Mouse (Mus musculus): Measurements from ENCODE around the gene Frmd3. TPM values are rescaled to one million over a fixed set of nuclear protein-coding genes. Genes with fewer than 3 reads are reported as not detected.
A peak's percentile ranks its signal among the peaks of the same experiment; 100 is the strongest.
"Not testable (repeated sequence)": the region's sequence is repeated elsewhere in the genome, so short reads cannot be mapped to it uniquely, and the experiment has no call there.

The Frmd3 gene
- total RNA-seq (2021) = under 1 TPM; 0.23 to 0.36 TPM
- long read RNA-seq, experiment 1 = 0 reads
- long read RNA-seq, experiment 2, full-length matches to known transcripts = 1 of 1 reads
- long read RNA-seq, experiment 2, partial matches to known transcripts = 0 of 1 reads
- long read RNA-seq, experiment 2, other reads (novel, unspliced or antisense) = 0 of 1 reads

GRCm38 (mm10) chr4:74013211-74014047 is at the start of gene Frmd3:
Gene Frmd3, plus strand, starts transcription at chr4:74013442.
- peak; percentile 20 to 37 for DNase-seq

GRCm38 (mm10) chr4:73980454-73980853 is 32.8 kb upstream of the Frmd3 start:
- no peak for DNase-seq

GRCm38 (mm10) chr4:74012277-74012676 is 965 bp upstream of the Frmd3 start:
- DNase-seq = no peak

GRCm38 (mm10) chr4:74012700-74013099 is 542 bp upstream of the Frmd3 start:
- no peak for DNase-seq

GRCm38 (mm10) chr4:74014048-74014500 is 832 bp downstream of the Frmd3 start:
- DNase-seq = peak in 1 of 2 experiments; percentile 0

- DNase-seq = no peak
Measured at GRCm38 (mm10) chr4:74020084-74020483, 6.8 kb downstream of the Frmd3 start.

- DNase-seq = no peak
Measured at GRCm38 (mm10) chr4:74043226-74043625, 30.0 kb downstream of the Frmd3 start.

- DNase-seq = no peak
Measured at GRCm38 (mm10) chr4:74051692-74052091, 38.5 kb downstream of the Frmd3 start.

- DNase-seq = no peak
Measured at GRCm38 (mm10) chr4:74076727-74077126, 63.5 kb downstream of the Frmd3 start.

GRCm38 (mm10) chr4:74110816-74111215 is 97.6 kb downstream of the Frmd3 start:
- no peak for DNase-seq

- DNase-seq = no peak
Measured at GRCm38 (mm10) chr4:74191528-74191927, 178.3 kb downstream of the Frmd3 start.

- no peak for DNase-seq
Measured at GRCm38 (mm10) chr4:74201281-74201811, 188.1 kb downstream of the Frmd3 start.

GRCm38 (mm10) chr4:74221780-74222179 is 208.5 kb downstream of the Frmd3 start:
- DNase-seq = not testable (repeated sequence)

- peak in 1 of 2 experiments; percentile 24 for DNase-seq
Measured at GRCm38 (mm10) chr4:74222360-74222759, 209.1 kb downstream of the Frmd3 start.

GRCm38 (mm10) chr4:74224210-74224609 is 211.0 kb downstream of the Frmd3 start:
- DNase-seq = no peak

- peak; percentile 23 to 26 for DNase-seq
Measured at GRCm38 (mm10) chr4:74230994-74231393, 217.8 kb downstream of the Frmd3 start.

- DNase-seq = peak; percentile 18 to 54
Measured at GRCm38 (mm10) chr4:74231405-74231804, 218.2 kb downstream of the Frmd3 start.

- DNase-seq = no peak
Measured at GRCm38 (mm10) chr4:74233534-74233933, 220.3 kb downstream of the Frmd3 start.

- DNase-seq = no peak
Measured at GRCm38 (mm10) chr4:74242176-74242575, 228.9 kb downstream of the Frmd3 start, which contains the start of gene Kdm4c. Gene Kdm4c, plus strand, starts transcription at chr4:74242497.

Measured in adrenal gland, postnatal 36 days (tissue).